Mouse (Mus musculus) small intestine, adult 2 months (tissue): Measurements from ENCODE around the gene Nicn1.

Experiments
- CTCF ChIP-seq: fragments of 200-500 bp; IDR thresholded peaks from 2 replicates; pipeline ENCODE4 v1.5.1; 2012; ENCODE audit warnings: low read depth, mild to moderate bottlenecking, control low read depth, inconsistent platforms, low read length, moderate library complexity, mixed read lengths; ENCODE audit not compliant: insufficient replicate concordance, insufficient read length; ENCODE audit errors: extremely low read depth
- POLR2A ChIP-seq: fragments of 200-500 bp; IDR thresholded peaks from 2 replicates; pipeline ENCODE4 v1.6.1; 2012; ENCODE audit warnings: low read depth, mild to moderate bottlenecking, control low read depth, inconsistent platforms, low read length, moderate library complexity

- TF ChIP-seq POLR2A (no peak), CTCF (no peak)
These were observed 27.7 kb upstream of the Nicn1 start for GRCm38 (mm10) chr9:108262494-108263049.
